Mouse (Mus musculus): ENCODE results near the gene 1700020A23Rik. TPM values are rescaled to one million over a fixed set of nuclear protein-coding genes. Genes with fewer than 3 reads are reported as not detected.

Gene 1700020A23Rik
- total RNA-seq, 4 experiments from 2014 or later: 4.6 TPM; not detected in 3

DNA sequence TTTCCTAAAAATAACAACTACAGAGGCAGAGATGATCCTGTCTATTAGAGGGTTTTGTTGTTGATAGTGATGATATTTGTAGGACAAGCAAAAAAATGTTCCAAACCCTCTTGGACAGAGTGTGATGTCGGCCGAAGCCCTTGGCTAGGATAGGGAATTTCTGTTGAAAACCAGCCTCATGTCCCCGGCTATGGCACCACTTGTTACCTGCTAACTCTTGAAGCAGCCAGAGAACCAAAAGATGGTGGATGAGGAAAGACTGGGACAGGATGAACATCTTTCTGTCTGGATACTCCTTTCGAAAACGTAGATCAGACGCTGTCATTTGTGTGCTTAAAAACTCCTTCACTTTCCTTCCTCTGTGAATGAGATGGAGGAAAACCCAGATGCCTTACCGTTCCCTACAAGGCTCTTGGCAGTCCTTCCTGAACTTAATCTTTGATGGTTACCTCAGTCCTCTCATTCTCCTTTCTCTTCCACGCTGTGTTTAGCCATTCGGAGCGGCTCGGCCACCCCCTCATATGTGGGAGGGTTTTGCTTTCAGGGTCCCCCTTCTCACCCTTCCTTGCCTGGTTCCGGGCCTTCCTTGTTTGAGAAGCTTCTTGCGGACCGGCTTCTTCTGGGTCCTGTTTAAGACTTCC lies 46.1 kb downstream of the 1700020A23Rik start:
- no peak for DNase-seq

DNA sequence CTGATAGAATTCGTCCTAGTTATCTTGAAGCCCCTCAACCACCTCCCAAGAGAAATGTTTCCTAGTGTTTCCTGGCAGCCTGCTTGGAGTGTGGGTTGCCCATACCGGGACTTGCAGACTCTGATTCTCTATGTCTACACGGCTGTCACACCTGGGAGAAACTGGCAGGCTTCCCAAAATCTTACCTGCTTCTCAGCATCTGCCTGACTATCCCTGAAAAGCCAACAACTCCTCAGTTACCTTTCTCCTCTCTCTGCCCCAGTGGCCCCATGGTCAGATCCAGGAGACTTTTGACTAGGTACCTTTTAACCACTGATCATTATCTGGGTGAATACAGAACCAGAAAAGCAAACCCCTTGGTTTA lies 46.6 kb downstream of the 1700020A23Rik start:
- no peak for DNase-seq

DNA sequence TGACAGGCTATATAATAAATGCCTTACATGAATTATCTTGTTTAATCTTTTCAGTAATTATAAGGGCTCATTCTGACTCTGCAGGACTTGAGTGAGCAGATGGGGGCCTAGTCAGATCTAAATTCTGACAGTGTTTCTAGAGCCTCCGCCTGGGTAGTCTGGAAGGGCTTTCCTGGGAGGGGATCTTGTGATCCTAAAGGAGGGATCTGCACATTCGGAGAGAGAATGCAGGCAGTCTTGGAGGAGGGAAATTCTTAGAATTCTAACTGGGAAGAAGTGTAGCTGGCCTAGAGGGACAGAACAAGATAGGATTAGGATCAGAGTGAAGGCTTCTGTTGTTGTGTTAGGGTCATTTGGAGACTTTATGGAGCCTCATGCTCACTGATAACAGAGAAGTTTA lies 47.2 kb downstream of the 1700020A23Rik start:
- no peak for DNase-seq

DNA sequence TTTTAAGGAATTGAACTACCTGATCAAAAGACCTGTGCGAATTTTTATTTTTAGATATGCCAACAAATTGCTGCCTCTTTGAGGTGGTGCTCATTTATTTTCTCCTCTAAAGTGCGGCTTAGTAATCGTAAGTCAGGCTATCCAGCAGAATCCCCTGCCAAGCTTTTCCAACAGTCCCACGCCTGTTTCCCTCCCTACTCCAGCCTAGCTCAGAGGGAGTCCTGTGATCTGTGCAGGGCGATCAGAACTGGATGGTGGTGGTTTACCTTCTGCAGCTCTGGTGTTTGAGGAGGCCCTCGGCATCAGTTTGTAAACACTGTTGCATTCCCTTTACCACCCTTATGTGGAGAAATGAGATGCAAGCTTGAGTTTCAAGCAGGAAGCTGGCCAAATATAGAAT lies 48.4 kb downstream of the 1700020A23Rik start:
- DNase-seq: no peak

DNA sequence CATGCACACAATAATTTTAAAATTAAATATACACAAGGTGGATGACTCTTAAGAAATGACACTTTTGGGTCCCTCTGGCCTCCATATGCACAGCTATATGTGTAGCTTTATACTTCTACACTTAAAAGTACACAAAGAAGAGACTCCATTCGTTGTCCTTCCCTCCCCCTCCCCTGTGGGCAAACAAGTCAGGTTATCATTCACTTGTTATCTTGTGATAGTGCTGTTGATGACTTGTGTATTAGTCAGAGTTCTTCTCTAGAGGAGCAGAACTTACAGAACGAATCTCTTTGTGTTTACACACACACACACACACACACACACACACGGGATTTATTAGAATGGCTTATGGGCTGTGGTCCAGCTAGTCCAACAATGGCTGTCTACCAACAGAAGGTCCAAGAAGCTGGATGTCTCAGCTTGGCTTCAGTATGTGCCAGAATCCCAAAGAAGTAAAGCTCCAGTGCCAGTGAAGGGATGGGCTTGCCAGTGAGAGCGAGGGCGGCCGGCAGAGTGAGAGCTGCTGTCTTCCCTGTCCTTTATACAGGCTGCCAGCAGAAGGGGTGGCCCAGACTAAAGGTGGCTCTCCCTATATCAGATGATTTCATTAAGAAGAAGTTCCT lies 49.8 kb downstream of the 1700020A23Rik start:
- no peak for DNase-seq

Other genes starting within 250 kb of the 1700020A23Rik start
- gene Snrpb, start 225.9 kb upstream of the 1700020A23Rik start, total RNA-seq (2022): 100 to 1,000 TPM; 172 to 197 (median 177) TPM
- gene Tmc2, start 210.1 kb upstream of the 1700020A23Rik start, total RNA-seq (2022): not detected
- gene Nop56, start 130.8 kb upstream of the 1700020A23Rik start, total RNA-seq (2022): 100 to 1,000 TPM in 3 of 4 experiments, 10 to 100 TPM in 1; 80.0 to 120 (median 115) TPM
- gene Idh3b, start 120.7 kb upstream of the 1700020A23Rik start, total RNA-seq (2022): 100 to 1,000 TPM; 268 to 359 (median 297) TPM
- 1 to 10 TPM; 4.2 to 8.4 (median 6.0) TPM for gene Ebf4, start 110.1 kb upstream of the 1700020A23Rik start, total RNA-seq (2022)
- 10 to 100 TPM in 1 of 4 experiments, 1 to 10 TPM in 3; 5.5 to 12.3 (median 7.9) TPM for gene Cpxm1, start 7.7 kb upstream of the 1700020A23Rik start, total RNA-seq (2022)
- gene Gm28372, start within 50 bp of the 1700020A23Rik start, total RNA-seq (2022): not detected
- gene Tmem239, start 1.2 kb downstream of the 1700020A23Rik start, total RNA-seq (2022): not detected
- gene Vps16, start 19.1 kb downstream of the 1700020A23Rik start, total RNA-seq (2022): 10 to 100 TPM; 71.0 to 93.1 (median 71.7) TPM
- 10 to 100 TPM; 17.4 to 24.5 (median 19.7) TPM for gene Pced1a, start 19.4 kb downstream of the 1700020A23Rik start, total RNA-seq (2022)
- 100 to 1,000 TPM; 150 to 167 (median 158) TPM for gene Ptpra, start 45.0 kb downstream of the 1700020A23Rik start, total RNA-seq (2022)
- 10 to 100 TPM; 61.0 to 68.6 (median 65.5) TPM for gene Mrps26, start 158.5 kb downstream of the 1700020A23Rik start, total RNA-seq (2022)
- gene Oxt, start 170.9 kb downstream of the 1700020A23Rik start, total RNA-seq (2022): not detected
- gene Avp, start 177.3 kb downstream of the 1700020A23Rik start, total RNA-seq (2022): not detected
- 10 to 100 TPM in 3 of 4 experiments, 1 to 10 TPM in 1; 8.5 to 13.6 (median 11.8) TPM for gene Fastkd5, start 224.8 kb downstream of the 1700020A23Rik start, total RNA-seq (2022)
- 1 to 10 TPM; 6.6 to 8.8 (median 7.7) TPM for gene Ubox5, start 224.8 kb downstream of the 1700020A23Rik start, total RNA-seq (2022)
- gene Lzts3, start 237.5 kb downstream of the 1700020A23Rik start, total RNA-seq (2022): 10 to 100 TPM; 17.0 to 27.6 (median 21.1) TPM